Mouse (Mus musculus): ENCODE measurements around the gene Gsk3a.

The Gsk3a gene

DNA sequence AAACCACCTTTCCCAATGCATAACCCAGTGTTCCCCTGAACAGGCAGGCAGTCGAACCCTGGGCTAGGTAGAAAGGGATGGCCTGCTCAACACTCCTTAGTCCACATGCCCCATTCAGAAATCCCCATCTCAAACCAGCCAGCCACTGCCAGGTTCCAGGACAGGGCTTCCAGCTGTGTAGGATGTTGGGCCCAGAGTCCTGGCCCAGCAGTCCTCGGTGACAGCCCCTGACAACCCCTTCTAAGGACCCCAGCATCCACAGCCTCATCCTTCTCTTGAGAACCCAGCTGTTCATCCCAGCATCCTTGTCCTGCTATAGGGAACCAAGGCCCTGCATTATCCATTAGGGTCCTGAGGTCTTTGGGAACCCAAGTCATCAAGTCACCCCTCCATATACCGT is 9.8 kb upstream of the Gsk3a start:
- ChIA-PET POLR2A (interaction anchor here in 3 of 4 experiments (0.9 to 3.7 kb wide), 15 partner anchors 9 to 66 kb away, joined by 3 to 20 read pairs (median 5); partner anchors contain the start of genes Gsk3a (in 2 of the 3) and Cic (in 1 of the 3)), CTCF (interaction anchor here in 1 of 4 experiments (1.5 kb wide), 1 partner anchor 30 kb away, joined by 4 read pairs; no protein-coding TSS in a partner anchor)

DNA sequence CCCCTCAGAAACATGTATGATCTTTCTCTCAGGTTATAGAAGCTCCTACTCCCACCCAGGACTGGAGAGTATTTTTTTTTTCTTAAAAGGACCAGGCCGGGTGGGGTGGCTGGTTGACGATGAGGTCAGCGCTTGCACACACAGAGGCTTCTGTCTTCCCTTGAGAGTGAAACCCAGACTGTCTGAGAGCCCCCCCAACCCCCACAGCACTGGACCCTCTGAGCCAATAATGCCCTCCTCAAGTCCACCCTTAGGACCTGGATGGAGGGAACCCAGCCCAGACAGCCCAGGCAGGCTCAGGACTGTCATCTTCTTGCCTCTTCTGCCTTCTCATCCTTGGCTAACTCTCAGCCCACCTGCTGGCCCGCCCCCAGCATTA is 9.1 kb upstream of the Gsk3a start:
- ChIA-PET CTCF (interaction anchor here in 1 of 4 experiments (1.4 to 1.5 kb wide), 2 partner anchors 31 to 87 kb away, joined by 3 to 4 read pairs; no protein-coding TSS in a partner anchor), POLR2A (interaction anchor here in 3 of 4 experiments (0.6 to 3.7 kb wide), 8 partner anchors 8 to 51 kb away, joined by 4 to 16 read pairs (median 5); partner anchors contain the start of genes Cic (in 1 of the 3), Gsk3a (in 1 of the 3) and Pafah1b3 (in 1 of the 3))

DNA sequence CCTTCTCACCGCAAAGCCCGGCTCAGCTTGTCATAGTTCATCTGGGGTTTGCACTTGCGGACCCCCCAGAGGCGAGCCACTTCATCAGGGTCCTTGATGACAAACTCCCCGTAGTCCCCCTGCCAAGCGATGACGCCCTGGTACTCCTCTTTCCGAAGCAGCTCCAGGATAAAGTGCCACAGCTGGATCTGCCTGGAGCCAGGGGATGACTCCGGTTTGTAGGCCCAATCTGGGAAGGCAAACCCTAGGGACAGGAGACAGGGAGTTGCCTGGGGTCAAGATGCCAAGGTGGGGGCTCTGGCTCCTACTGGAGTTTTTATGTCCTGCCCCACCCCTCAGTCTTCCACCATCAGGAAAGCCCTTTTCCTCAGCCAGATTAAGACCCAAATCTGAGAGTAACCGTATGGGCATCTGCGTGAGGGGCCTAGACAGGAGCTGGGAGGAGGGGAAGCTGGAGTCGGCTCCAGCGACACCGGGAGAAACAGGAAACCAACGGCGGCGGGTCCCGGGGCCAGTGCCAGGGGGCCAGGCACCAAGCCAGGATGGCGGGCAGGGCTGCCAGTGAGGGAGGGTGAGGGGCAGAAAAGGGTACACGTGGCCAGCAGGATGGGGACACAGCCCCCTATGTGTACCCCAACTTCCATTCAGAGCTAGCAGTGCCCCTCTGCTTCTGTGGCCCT is 8.6 kb upstream of the Gsk3a start:
- POLR2A ChIA-PET: interaction anchor here in 3 of 4 experiments (0.6 to 3.7 kb wide), 19 partner anchors 8 to 149 kb away, joined by 3 to 16 read pairs (median 4); partner anchors contain the start of genes Cic (in 2 of the 3), Gsk3a (in 1 of the 3), Pafah1b3 (in 1 of the 3) and Zfp526 (in 1 of the 3)
- CTCF ChIA-PET: interaction anchor here in 2 of 4 experiments (0.9 to 1.5 kb wide), 3 partner anchors 32 to 87 kb away, joined by 3 to 4 read pairs (median 3); no protein-coding TSS in a partner anchor

DNA sequence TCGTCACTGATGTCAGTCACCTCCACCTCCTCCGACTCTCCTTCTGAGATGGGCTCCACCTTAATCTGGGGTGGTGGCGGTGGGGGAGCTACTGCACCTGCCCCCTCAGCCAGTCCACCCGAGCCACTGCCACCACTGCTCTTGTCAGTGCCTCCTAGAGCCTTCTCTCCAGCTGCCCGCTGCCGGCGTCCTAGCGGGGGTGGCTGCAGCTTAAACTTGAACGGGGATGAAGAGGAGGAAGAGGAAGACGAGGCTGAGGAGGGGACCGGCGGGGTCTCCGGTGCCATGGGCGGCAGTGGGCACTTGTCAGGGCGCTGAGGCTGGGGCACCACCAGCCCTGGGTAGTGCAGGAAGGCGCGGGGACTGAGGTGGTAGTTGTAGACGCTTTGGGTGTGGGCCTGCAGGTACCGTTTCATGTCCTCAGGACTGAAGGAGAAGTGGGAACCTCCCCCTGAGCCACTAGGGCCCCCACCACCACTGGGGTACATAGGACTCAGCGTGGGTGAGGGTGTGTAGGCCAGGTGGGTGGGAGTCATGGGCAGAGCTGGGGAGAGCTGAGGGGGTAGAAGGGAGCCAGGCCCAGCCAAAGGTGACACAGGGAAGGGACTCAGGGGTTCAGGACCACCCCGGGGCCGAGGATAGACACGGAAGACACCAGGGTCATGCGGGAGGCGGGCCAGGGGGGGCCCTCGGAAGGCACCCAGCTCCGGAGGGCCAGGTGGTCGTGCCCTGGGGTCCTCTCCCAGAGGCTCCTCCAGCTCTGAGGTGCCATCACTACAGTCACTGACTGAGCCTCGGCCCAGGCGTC is 7.1 kb upstream of the Gsk3a start:
- ChIA-PET CTCF (interaction anchor here in 3 of 4 experiments (0.5 to 1.6 kb wide), 5 partner anchors 33 to 35 kb away, joined by 3 to 8 read pairs (median 7); no protein-coding TSS in a partner anchor), POLR2A (interaction anchor here in 3 of 4 experiments (0.5 to 4.5 kb wide), 15 partner anchors 11 to 151 kb away, joined by 3 to 34 read pairs (median 4); partner anchors contain the start of genes Pafah1b3 (in 2 of the 3), Cic (in 1 of the 3) and Prr19 (in 1 of the 3))

DNA sequence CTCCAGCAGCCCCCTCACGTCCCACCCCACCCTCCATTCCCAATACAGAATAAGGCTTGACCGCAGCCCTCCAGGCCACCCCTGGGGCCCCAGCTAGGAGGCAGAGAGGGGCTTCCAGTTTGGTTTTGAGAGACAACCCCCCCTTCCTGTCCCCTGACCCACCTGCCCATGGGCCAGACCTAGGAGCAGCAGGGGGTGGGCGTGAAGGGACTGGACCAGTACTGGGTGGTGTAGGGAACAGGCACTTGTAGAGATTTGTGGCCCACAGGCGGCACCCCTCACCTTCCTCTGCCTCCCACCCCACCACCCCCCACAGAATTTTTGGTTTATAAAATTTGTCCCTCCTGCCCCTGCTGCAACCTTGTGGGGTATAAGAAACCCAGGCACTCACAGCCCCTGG is 5.7 kb upstream of the Gsk3a start:
- ChIA-PET POLR2A (interaction anchor here in 3 of 4 experiments (0.9 to 4.5 kb wide), 12 partner anchors 9 to 55 kb away, joined by 3 to 34 read pairs (median 6); partner anchors contain the start of genes Pafah1b3 (in 2 of the 3) and Cic (in 1 of the 3)), CTCF (interaction anchor here in 2 of 4 experiments (1.0 to 2.9 kb wide), 3 partner anchors 34 to 73 kb away, joined by 3 to 24 read pairs (median 3); partner anchors contain the start of gene Megf8 (in 1 of the 2))

DNA sequence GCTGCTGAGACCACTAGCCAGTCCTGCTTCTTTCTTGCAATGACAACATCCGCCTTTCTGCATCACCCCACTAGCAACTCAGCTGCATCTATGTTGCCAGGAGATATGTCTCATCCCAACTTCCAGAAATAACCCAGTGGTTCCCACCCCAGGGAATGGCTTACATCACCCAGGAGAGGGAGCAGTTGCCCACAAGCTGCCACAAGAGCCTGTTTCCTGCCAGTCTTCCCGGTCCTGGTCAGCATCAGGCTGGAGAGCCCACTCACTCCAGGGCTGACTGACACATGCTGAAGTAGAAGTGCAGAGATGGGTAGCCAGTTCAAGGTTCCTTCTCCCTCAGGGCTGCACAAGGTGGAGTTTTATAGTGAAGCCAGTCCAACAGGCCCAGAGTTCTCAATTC is 3.4 kb upstream of the Gsk3a start:
- CTCF ChIA-PET: interaction anchor here (0.6 to 2.9 kb wide), 17 partner anchors 9 to 868 kb away, joined by 3 to 24 read pairs (median 3); partner anchors contain the start of genes Megf8 (in 1 of the 4) and Pafah1b3 (in 1 of the 4)
- POLR2A ChIA-PET: interaction anchor here (0.5 to 4.5 kb wide), 22 partner anchors 11 to 708 kb away, joined by 3 to 34 read pairs (median 5); partner anchors contain the start of genes Cic (in 2 of the 4), Zfp526 (in 2 of the 4), Dedd2 (in 1 of the 4) and Erf (in 1 of the 4)

DNA sequence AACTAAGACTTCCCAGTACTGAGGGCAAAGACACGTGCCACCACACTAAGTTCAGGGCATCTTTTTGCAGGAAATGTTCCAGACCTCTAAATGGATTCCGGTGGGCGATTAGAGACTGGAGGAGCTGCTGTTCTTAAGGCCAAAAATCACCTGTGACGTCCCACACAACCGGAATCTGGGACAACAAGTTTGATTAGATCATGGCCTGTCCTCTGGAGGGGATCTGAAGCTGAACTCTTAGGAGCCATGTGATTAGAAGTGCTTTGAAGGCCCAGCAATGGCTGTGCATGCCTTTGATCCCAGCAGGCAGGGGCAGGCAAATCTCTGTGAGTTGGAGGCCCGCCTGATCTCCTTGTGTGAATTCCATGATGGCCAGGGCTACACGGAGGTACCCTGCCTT is 3.0 kb upstream of the Gsk3a start:
- POLR2A ChIA-PET: interaction anchor here in 3 of 4 experiments (0.6 to 4.5 kb wide), 10 partner anchors 11 to 47 kb away, joined by 3 to 34 read pairs (median 5); partner anchors contain the start of genes Zfp526 (in 2 of the 3), Cic (in 1 of the 3) and Erf (in 1 of the 3)
- CTCF ChIA-PET: interaction anchor here (0.6 to 2.9 kb wide), 16 partner anchors 8 to 868 kb away, joined by 3 to 24 read pairs (median 3); partner anchors contain the start of genes Megf8 (in 1 of the 4) and Pafah1b3 (in 1 of the 4)

DNA sequence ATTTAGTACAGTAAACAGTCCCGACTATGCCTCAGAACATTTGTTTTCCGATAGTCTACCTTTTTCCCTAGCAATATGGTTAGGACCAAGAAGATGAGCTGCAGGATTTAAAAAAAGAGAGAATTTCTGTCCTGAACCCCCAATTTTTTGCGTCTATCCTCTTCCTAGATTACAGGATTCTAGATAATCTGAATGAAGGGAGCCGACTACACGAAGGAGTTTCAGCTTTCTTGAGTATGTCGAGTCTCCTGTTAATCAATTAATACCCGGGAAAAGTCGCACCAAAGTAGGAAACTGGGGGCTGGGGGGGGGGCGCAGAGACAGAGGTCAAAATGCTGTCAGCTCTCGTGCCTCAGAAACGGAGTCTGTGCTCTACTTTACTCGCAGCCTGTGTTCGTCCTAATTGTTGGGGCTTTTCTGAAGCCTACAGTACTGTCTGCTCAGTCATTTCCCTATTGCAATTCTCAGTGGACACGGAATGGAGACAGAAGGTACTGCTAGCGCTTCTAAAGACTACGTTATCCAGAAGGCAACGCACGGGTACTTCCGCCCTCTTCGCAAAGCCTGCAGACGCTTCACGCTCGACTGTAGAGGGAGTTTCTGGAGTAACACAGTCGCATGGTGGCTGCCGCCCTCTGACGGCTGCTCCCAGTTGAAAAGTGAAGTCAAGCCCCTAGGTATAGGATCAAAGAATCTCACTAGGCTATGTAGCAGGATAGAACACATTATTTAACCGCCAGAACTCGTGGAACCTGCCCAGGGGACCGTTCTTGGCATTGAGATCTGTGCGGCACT is 1.4 kb upstream of the Gsk3a start:
- ChIA-PET CTCF (interaction anchor here in 3 of 4 experiments (0.6 to 2.1 kb wide), 16 partner anchors 17 to 517 kb away, joined by 3 to 17 read pairs (median 3); partner anchors contain the start of genes Megf8 (in 2 of the 3), Cic (in 1 of the 3), Pafah1b3 (in 1 of the 3) and Zfp526 (in 1 of the 3)), POLR2A (interaction anchor here (0.5 to 10.7 kb wide), 55 partner anchors 8 to 516 kb away, joined by 3 to 160 read pairs (median 7); partner anchors contain the start of genes Dedd2 (in 3 of the 4), Megf8 (in 3 of the 4), Rabac1 (in 3 of the 4) and Zfp526 (in 3 of the 4))

DNA sequence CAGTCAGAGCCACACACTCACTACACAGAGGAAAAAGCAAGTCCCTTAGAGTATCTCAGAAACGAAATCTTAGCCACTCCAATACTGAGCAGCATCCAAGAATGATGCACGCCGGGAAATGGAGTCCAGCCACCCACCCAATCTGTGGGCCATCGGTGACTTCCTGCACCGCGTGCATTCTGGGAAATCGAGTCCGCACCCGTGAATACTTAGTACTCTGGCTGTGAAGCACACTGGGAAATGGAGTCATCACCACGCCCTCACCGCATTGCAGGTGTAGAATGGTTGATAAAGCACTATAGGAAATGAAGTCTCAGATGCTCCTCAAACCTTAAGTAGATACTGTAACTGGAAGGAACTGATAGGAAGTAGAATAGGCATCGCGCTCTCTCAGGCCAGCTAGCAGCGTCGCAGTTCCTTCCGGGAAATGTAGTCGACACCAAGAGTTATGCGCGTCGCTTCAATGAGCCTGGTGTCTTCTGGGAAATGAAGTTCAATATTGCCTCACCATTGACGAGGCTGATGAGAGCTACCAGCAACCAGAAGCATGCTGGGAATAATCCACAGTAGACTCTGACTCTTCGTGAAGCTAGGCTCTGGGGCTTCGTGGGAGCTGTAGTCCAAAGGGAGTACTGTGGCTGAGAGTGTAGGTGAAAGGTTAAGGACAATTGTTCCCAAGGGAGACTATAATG is 510 bp upstream of the Gsk3a start:
- POLR2A ChIA-PET: interaction anchor here (0.5 to 10.7 kb wide), 70 partner anchors 9 to 517 kb away, joined by 3 to 160 read pairs (median 5); partner anchors contain the start of genes Cic (in 3 of the 4), Dedd2 (in 3 of the 4), Megf8 (in 3 of the 4) and Rabac1 (in 3 of the 4)
- CTCF ChIA-PET: interaction anchor here (0.6 to 2.1 kb wide), 24 partner anchors 10 to 518 kb away, joined by 3 to 17 read pairs (median 4); partner anchors contain the start of genes Megf8 (in 3 of the 4), Cic (in 1 of the 4), Pafah1b3 (in 1 of the 4) and Zfp526 (in 1 of the 4)

DNA sequence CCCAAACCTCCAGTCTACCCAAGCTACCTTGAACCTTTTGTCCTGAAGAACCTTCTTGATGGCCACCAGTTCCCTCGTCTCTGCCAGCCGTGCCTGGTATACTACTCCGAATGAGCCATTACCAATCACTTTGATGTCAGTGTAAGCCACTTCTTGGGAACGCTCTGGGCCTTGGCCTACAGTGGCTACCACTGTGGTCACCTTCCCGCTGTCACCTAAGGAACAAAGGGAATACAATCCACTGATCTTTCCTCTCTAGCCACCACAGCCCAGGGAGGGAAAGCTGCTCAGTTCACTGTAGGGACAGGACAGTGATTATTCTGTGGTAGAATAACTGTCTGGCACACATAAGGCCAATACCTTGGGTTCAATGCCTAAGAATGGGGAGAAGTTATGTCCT is 2.1 kb downstream of the Gsk3a start:
- POLR2A ChIA-PET: interaction anchor here (0.6 to 10.7 kb wide), 13 partner anchors 9 to 109 kb away, joined by 3 to 160 read pairs (median 13); partner anchors contain the start of genes Dedd2 (in 2 of the 4), Zfp526 (in 2 of the 4) and Cic (in 1 of the 4)
- CTCF ChIA-PET: interaction anchor here in 2 of 4 experiments (0.6 to 1.4 kb wide), 2 partner anchors 48 to 103 kb away, joined by 4 to 5 read pairs; no protein-coding TSS in a partner anchor

DNA sequence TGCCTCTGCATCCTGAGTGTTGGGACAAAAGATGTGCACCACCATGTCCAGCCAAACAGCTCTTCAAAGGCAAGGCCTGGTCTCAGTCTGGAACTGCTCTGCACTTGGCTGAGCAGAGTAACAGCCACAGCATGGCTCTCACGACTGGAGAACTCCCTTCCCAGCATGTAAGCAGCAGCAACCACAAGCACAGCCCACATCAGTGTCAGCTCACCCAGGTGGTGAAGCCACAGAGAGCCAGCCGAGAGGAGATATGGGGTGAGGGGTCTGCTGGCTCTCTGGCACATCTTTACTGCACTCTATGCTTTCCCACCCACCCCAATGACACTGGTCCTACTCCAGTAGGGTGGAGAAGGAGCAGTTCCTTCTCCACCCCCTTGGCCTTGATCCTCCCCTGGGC is 4.6 kb downstream of the Gsk3a start:
- POLR2A ChIA-PET: interaction anchor here (0.6 to 10.7 kb wide), 21 partner anchors 7 to 65 kb away, joined by 3 to 160 read pairs (median 3); partner anchors contain the start of genes Cic (in 2 of the 4), Dedd2 (in 2 of the 4), Zfp526 (in 2 of the 4) and Pafah1b3 (in 1 of the 4)
- CTCF ChIA-PET: interaction anchor here (0.6 to 1.3 kb wide), 9 partner anchors 13 to 138 kb away, joined by 3 to 7 read pairs (median 4); partner anchors contain the start of genes Cic (in 1 of the 4) and Megf8 (in 1 of the 4)

DNA sequence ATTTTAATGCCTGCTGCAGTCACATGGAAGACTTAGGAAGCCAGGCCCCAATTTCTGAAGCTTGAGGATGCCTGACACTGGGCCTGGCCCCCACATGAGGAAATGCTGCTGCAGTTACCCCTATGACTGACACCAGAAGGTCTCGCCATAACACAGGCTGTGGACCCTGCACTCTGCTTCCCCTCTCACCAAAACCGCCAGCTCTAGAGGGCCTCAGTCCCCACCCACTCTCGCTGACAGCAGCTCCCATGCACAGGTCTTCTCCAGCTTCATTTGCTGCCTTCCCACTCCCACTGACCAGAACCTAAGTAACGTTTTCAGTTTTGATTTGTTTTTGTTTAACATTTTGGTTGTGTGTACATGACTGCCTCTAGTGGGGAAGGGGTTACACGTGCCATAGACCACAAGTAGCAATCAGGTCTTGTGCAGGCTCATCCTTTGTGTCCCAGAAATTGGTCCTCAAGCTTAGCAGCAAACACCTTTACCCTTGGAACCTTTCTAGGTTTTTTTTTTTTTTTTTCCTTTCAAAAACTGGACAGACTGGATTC is 5.5 kb downstream of the Gsk3a start:
- CTCF ChIA-PET: interaction anchor here (0.6 to 1.4 kb wide), 13 partner anchors 9 to 267 kb away, joined by 3 to 8 read pairs (median 4); partner anchors contain the start of genes Cic (in 1 of the 4) and Megf8 (in 1 of the 4)
- POLR2A ChIA-PET: interaction anchor here (0.9 to 10.7 kb wide), 26 partner anchors 10 to 82 kb away, joined by 3 to 160 read pairs (median 4); partner anchors contain the start of genes Dedd2 (in 3 of the 4), Zfp526 (in 3 of the 4), Cic (in 2 of the 4) and Pafah1b3 (in 1 of the 4)

DNA sequence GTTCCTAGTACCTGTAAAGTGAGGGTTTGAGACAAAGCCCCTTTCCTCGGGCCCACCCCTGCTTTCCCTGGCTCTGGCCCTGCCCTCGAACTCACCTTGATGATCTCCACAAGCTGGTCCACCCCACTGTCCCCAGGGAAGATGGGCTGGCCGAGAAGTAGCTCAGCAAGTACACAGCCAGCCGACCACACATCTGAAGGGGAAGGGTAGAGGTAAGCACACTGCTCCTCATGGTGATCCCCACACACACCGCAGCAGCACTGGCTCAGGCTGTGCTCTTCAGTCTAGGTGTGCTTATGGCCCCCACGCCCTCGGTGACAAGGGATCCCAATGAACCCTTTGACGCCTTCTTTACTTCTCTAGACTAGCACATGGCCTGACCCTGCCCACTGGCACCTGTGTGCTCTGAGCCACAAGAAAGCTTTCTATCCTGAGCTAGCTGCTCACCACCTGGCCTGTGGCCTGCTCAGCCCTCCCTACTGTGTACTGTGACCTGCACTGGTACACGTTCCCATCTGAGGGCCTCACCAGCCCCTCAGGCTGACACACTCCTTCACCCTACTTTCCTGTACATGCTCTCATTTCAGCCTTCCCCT is 6.9 kb downstream of the Gsk3a start:
- CTCF ChIA-PET: interaction anchor here in 3 of 4 experiments (0.7 to 1.4 kb wide), 3 partner anchors 43 to 122 kb away, joined by 3 read pairs; no protein-coding TSS in a partner anchor
- POLR2A ChIA-PET: interaction anchor here in 3 of 4 experiments (0.7 to 10.7 kb wide), 10 partner anchors 8 to 84 kb away, joined by 3 to 160 read pairs (median 4); partner anchors contain the start of genes Dedd2 (in 3 of the 3) and Zfp526 (in 3 of the 3)
